Mouse (Mus musculus) kidney, adult 10 weeks (tissue): ENCODE data around the gene Eif3c. TPM values are rescaled to one million over a fixed set of nuclear protein-coding genes. Genes with fewer than 3 reads are reported as not detected.

ENCODE experiments used
- polyA plus RNA-seq: library from polyadenylated mRNA; stranded (reverse); fragments of 350-450 nt; fragmentation: Illumina TruSeq; extraction: RNeasy Lipid Tissue Mini Kit (QIAGEN cat#74804); gene quantifications from one replicate; pipeline ENCODE4 v1.2.3, GENCODE M21; 2014; ENCODE audit warnings: low read depth, low replicate concordance

The Eif3c gene
- polyA plus RNA-seq = 233 TPM

DNA sequence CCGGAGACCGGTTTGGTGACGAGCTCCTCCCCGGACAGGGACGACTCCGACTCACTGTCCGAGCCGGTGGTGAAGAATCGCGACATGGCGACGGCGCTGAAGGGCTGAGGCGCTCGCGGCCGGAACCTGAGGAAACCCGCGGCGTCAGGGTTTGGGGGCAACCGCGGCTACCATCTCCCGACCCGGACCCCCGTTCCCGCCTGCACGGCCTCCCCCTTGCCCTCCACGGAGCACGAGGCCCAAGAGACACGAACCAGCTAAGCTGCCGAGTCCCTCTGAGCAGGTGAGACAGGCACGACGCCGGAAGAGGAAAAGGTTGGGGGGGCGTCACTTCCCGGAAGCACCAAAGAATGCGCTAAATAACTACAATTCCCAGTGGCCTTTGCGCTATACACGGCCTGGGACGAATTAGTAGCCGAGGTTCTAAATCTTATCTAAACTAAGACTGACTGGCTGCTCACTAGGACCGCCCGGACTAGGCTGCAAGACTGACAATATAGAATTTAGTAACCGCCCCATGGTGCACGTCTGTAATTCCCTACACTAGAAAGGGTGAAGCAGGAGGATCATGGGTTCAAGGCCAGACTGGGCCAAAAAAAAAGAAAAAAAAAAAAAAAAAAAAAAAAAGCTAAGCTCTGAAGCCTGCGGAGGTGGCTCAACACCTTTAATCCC, at the start of gene Eif3c:
Gene Eif3c, minus strand, starts transcription at position 318 of the 672 bp plus-strand sequence.

GRCm38 (mm10) chr7:126594862-126595561, 28.8 kb upstream of the Eif3c start, which contains the start of gene Il27:
TSS of gene Il27 (minus strand) at chr7:126594941.

GRCm38 (mm10) chr7:126585717-126586116, 19.5 kb upstream of the Eif3c start, which contains the start of gene Cln3:
TSS of gene Cln3 (minus strand) at chr7:126585817.

GRCm38 (mm10) chr7:126584506-126584977, 18.3 kb upstream of the Eif3c start, which contains the start of gene Apobr:
TSS of gene Apobr (plus strand) at chr7:126584942.

DNA sequence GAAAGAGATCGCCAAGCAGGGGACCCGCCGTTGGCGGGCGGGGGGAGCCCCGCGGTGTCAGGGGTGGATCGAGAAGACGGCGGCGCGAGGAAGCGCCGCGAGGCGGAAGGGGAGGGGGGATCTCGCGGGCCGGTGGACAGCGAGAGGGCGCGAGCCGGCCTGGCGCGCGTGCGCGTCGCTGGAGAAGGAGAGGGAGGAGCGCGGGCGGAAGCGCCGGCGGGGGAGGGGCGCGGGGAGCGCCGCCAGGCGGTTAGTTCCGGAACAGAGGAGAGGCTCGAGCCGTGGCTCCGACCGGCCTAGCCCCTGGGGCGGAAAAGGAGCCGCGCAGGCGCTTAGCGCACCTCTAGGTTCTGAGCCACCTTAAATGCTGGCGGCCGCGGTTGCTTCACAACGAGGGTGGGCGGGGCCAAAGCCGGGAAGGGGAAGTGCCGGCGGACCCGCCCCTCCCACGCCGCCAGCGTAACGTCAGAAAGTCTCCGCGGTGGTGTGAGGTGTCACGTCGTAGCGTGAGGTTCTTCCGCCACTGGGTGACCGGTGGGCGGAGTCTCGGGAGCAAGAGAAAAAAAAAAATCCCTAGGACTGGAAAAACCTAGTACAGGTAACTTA, 62.8 kb downstream of the Eif3c start, which contains the start of gene Atxn2l:
Gene Atxn2l, minus strand, starts transcription at position 165 of the 606 bp plus-strand sequence.

Other genes starting within 250 kb of the Eif3c start
- gene Lat, start 196.8 kb downstream of the Eif3c start, polyA plus RNA-seq = not detected
- 2.3 TPM for gene Spns1, start 189.0 kb downstream of the Eif3c start, polyA plus RNA-seq
- gene Nfatc2ip, start 169.7 kb downstream of the Eif3c start, polyA plus RNA-seq = 3.7 TPM
- gene Cd19, start 151.5 kb downstream of the Eif3c start, polyA plus RNA-seq = not detected
- 0.85 TPM for gene Rabep2, start 137.7 kb downstream of the Eif3c start, polyA plus RNA-seq
- not detected for gene Atp2a1, start 103.3 kb downstream of the Eif3c start, polyA plus RNA-seq
- 0.65 TPM for gene Sh2b1, start 91.0 kb downstream of the Eif3c start, polyA plus RNA-seq
- 6.3 TPM for gene Tufm, start 79.0 kb downstream of the Eif3c start, polyA plus RNA-seq
- 17.8 TPM for gene Atxn2l, start 63.0 kb downstream of the Eif3c start, polyA plus RNA-seq
- not detected for gene Apobr, start 18.5 kb upstream of the Eif3c start, polyA plus RNA-seq
- 1.7 TPM for gene Cln3, start 19.4 kb upstream of the Eif3c start, polyA plus RNA-seq
- gene Il27, start 28.5 kb upstream of the Eif3c start, polyA plus RNA-seq = not detected
- gene Nupr1, start 64.5 kb upstream of the Eif3c start, polyA plus RNA-seq = 5.7 TPM
- 1.2 TPM for gene Sgf29, start 82.9 kb upstream of the Eif3c start, polyA plus RNA-seq
- 62.2 TPM for gene Sult1a1, start 110.0 kb upstream of the Eif3c start, polyA plus RNA-seq
- gene Bola2, start 129.0 kb upstream of the Eif3c start, polyA plus RNA-seq = 0.16 TPM
- gene Slx1b, start 129.4 kb upstream of the Eif3c start, polyA plus RNA-seq = 1.0 TPM
- 4.4 TPM for gene Coro1a, start 141.4 kb upstream of the Eif3c start, polyA plus RNA-seq
- 6.5 TPM for gene Mapk3, start 193.2 kb upstream of the Eif3c start, polyA plus RNA-seq
- 9.9 TPM for gene Gdpd3, start 199.9 kb upstream of the Eif3c start, polyA plus RNA-seq
- 13.0 TPM for gene Ypel3, start 210.5 kb upstream of the Eif3c start, polyA plus RNA-seq
- gene Tbx6, start 215.1 kb upstream of the Eif3c start, polyA plus RNA-seq = not detected
- gene Ppp4c, start 226.1 kb upstream of the Eif3c start, polyA plus RNA-seq = 29.0 TPM
- gene Fam57b, start 231.3 kb upstream of the Eif3c start, polyA plus RNA-seq = not detected